Mouse (Mus musculus): ENCODE data around the gene Sh3glb2. TPM values are rescaled to one million over a fixed set of nuclear protein-coding genes. Genes with fewer than 3 reads are reported as not detected.
A peak's percentile ranks its signal among the peaks of the same experiment; 100 is the strongest.

Sh3glb2 gene
- total and polyA plus RNA-seq, 2 experiments = 23.3 to 62.0 TPM

DNA sequence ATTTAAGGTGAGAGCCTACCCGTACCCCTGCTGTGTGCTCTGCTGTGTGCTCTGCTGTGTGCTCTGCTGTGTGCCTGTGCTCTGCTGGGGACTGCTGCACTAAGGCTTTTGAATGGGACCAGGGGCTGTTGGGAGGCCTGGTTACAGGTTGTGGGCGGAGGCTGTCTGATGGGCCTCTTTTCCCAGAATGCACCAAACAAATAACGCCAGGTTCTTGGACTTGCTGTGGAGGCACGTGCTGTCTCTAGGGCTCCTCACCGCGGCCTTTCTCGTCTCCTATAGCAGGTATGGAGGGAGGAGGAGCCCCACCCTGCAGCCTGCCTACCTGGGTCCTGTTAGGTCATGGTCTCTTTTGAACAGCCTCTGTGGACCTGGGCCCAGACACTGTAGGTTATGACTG lies 37.1 kb upstream of the Sh3glb2 start:
- TF ChIP-seq POLR2A (IDR thresholded peaks at IDR 0.05; ENCODE audit: extremely low read depth, insufficient read depth, low read length) (no peak), CTCF (IDR thresholded peaks at IDR 0.05; ENCODE audit: low read depth, low read length) (no peak)
- peaks cover 4% of the 10 kb centered on the region for H3K4me1 ChIP-seq (ENCODE audit: control insufficient read depth, insufficient read depth, low read length)
- H3K27me3 ChIP-seq (ENCODE audit: control insufficient read depth, insufficient read depth, low read length) = no peaks in the 10 kb centered on the region
- DNase-seq (ENCODE audit: extremely low read depth, low read depth, low spot score) = no peak
- H3K27ac ChIP-seq (replicated peaks; ENCODE audit: insufficient read depth, low read depth, low read length) = no peak overlapping the region
- no peak overlapping the region for H3K9ac ChIP-seq (ENCODE audit: low read depth, low read length)
- H3K79me2 ChIP-seq (ENCODE audit: control insufficient read depth, insufficient read depth, low read length) = peaks cover 9% of the 10 kb centered on the region; the same call in 1 of the 2 replicates
- H3K4me3 ChIP-seq (ENCODE audit: insufficient read depth, low read depth, low read length) = no peak overlapping the region
- 90% methylated on average over 7 of the region's 7 CpGs for WGBS
- H3K36me3 ChIP-seq (ENCODE audit: control insufficient read depth, insufficient read depth, low read length) = no peaks in the 10 kb centered on the region

DNA sequence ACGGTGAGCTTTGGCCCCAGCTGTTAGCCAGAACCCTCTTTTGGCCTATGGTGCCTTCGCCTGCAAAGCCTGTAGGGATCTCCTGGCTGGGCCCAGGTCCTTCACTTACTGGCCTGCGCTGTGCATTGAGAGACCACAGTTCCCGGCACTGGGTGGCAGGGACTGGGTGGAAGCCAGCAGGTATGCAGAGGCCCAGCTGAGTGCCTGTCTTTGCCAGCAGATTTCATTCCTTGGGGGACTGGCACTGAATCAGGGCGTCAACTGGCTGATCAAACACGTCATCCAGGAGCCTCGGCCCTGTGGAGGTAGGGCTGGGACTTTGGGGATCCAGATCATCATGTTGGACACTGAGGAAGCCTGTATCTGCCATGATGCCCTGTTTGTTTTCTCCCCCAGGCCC lies 36.6 kb upstream of the Sh3glb2 start:
- Histone ChIP-seq H3K27me3 (ENCODE audit: control insufficient read depth, insufficient read depth, low read length) (no peaks in the 10 kb centered on the region), H3K4me1 (ENCODE audit: control insufficient read depth, insufficient read depth, low read length) (peaks cover 4% of the 10 kb centered on the region), H3K79me2 (ENCODE audit: control insufficient read depth, insufficient read depth, low read length) (peaks cover 9% of the 10 kb centered on the region; the same call in 1 of the 2 replicates), H3K36me3 (ENCODE audit: control insufficient read depth, insufficient read depth, low read length) (no peaks in the 10 kb centered on the region), H3K4me3 (ENCODE audit: insufficient read depth, low read depth, low read length) (no peak overlapping the region), H3K27ac (replicated peaks; ENCODE audit: insufficient read depth, low read depth, low read length) (no peak overlapping the region), H3K9ac (ENCODE audit: low read depth, low read length) (no peak overlapping the region)
- no peak for DNase-seq (ENCODE audit: extremely low read depth, low read depth, low spot score)
- WGBS = 90% methylated on average over 7 of the region's 7 CpGs
- TF ChIP-seq CTCF (IDR thresholded peaks at IDR 0.05; ENCODE audit: low read depth, low read length) = no peak
- no peak for TF ChIP-seq POLR2A (IDR thresholded peaks at IDR 0.05; ENCODE audit: extremely low read depth, insufficient read depth, low read length)

DNA sequence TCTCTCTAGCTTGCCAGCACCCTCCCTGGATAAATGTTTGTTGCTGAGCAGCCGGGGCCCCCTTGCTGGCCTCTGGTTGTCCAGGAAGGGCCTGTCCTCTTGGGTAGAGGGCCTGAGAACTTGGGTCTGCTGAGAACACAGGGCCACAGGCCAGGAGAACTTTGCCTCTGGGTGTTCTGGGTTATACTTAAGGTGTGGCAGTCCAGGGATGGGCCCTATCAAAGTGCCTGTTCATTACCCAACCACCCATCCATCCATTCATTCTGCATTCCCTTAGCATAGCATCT lies 34.2 kb upstream of the Sh3glb2 start:
- WGBS = 8% methylated on average over 1 of the region's 1 CpGs
- TF ChIP-seq POLR2A (IDR thresholded peaks at IDR 0.05; ENCODE audit: extremely low read depth, insufficient read depth, low read length) (no peak), CTCF (IDR thresholded peaks at IDR 0.05; ENCODE audit: low read depth, low read length) (no peak)
- Histone ChIP-seq H3K4me3 (ENCODE audit: insufficient read depth, low read depth, low read length) (peak overlapping the region; percentile 79), H3K36me3 (ENCODE audit: control insufficient read depth, insufficient read depth, low read length) (no peaks in the 10 kb centered on the region), H3K4me1 (ENCODE audit: control insufficient read depth, insufficient read depth, low read length) (peaks cover 4% of the 10 kb centered on the region), H3K27me3 (ENCODE audit: control insufficient read depth, insufficient read depth, low read length) (no peaks in the 10 kb centered on the region), H3K79me2 (ENCODE audit: control insufficient read depth, insufficient read depth, low read length) (peaks cover 9% of the 10 kb centered on the region; the same call in 1 of the 2 replicates), H3K9ac (ENCODE audit: low read depth, low read length) (peak overlapping the region; percentile 63), H3K27ac (replicated peaks; ENCODE audit: insufficient read depth, low read depth, low read length) (peak overlapping the region; percentile 38)
- peak; percentile 61 for DNase-seq (ENCODE audit: extremely low read depth, low read depth, low spot score)

DNA sequence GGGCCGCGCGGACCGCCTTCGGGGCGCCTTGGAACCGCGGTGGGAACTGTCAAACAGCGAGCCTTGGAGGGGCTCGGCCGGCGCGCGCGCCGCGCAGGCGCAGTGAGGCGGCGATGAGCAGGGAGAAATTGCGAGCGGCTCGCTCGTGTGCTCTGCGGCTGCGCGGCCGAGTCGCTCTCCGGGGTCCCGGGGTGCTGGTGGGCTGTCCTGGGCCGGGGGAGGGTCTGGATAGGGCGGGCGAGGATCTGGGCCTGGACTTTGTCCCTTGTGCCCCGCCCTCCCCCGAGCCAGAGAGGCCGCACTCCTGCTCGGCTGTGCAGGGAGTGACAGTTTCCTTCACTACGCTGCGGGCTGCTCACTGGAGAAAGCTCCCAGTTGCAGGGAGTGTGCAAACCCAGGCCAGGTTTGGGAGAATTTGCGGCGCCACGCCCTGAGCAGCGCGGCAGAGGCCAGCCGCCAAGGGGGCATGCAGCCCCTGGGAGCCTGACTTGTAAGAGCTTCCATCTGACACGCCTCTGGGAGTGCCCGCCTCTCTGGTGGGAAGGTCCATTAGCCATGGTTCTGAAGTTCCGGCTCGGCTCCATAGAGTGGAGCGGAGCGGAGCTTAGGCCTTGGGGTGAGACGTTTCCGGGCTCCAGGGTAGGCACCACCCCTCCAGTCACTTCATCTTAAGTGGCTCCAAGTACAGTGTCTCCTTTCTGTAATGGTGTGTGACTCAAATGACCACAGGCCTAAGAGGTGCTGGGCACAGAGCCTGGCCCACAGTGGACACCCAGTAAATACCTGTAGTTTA lies 33.6 kb upstream of the Sh3glb2 start:
- H3K27ac ChIP-seq (replicated peaks; ENCODE audit: insufficient read depth, low read depth, low read length) = peak overlapping the region; percentile 77
- TF ChIP-seq POLR2A (IDR thresholded peaks at IDR 0.05; ENCODE audit: extremely low read depth, insufficient read depth, low read length) = peak; percentile 21; the same call in 1 of the 2 replicates
- TF ChIP-seq CTCF (IDR thresholded peaks at IDR 0.05; ENCODE audit: low read depth, low read length) = no peak
- DNase-seq (ENCODE audit: extremely low read depth, low read depth, low spot score) = peak; percentile 81
- no peaks in the 10 kb centered on the region for H3K36me3 ChIP-seq (ENCODE audit: control insufficient read depth, insufficient read depth, low read length)
- no peaks in the 10 kb centered on the region for H3K27me3 ChIP-seq (ENCODE audit: control insufficient read depth, insufficient read depth, low read length)
- peak overlapping the region; percentile 87 for H3K9ac ChIP-seq (ENCODE audit: low read depth, low read length)
- peak overlapping the region; percentile 79 for H3K4me3 ChIP-seq (ENCODE audit: insufficient read depth, low read depth, low read length)
- peaks cover 9% of the 10 kb centered on the region; the same call in 1 of the 2 replicates for H3K79me2 ChIP-seq (ENCODE audit: control insufficient read depth, insufficient read depth, low read length)
- under 1% methylated on average over 54 of the region's 54 CpGs for WGBS
- peaks cover 4% of the 10 kb centered on the region for H3K4me1 ChIP-seq (ENCODE audit: control insufficient read depth, insufficient read depth, low read length)

DNA sequence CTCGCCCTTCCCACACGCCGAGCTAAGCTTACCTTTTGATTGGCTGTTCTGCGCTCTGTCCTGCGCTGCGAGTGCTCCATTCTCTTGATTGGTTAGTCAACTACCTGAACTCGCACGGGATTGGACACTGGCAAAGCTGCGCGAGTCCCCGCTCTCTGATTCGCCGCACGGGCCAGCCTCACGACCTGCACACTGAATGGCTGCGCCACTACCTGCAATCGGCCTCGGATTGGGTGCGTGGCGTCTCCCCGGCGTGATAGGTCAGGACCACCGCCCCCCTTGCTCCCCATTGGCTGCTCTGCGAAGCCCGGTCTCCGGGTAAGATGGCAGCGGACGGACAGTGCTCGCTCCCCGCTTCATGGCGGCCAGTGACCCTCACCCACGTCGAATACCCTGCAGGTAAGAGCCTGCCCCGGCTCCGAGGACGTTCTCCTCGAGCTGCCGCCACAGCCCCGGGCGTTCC lies 33.0 kb upstream of the Sh3glb2 start, which contains the start of gene Dolpp1:
TSS of gene Dolpp1 (plus strand) at position 141 of the 463 bp plus-strand sequence.
- TF ChIP-seq POLR2A (IDR thresholded peaks at IDR 0.05; ENCODE audit: extremely low read depth, insufficient read depth, low read length) (peak; percentile 36; the same call in 1 of the 2 replicates), CTCF (IDR thresholded peaks at IDR 0.05; ENCODE audit: low read depth, low read length) (no peak)
- Histone ChIP-seq H3K9ac (ENCODE audit: low read depth, low read length) (peak within 1 kb of the TSS; percentile 87), H3K4me1 (ENCODE audit: control insufficient read depth, insufficient read depth, low read length) (peaks cover 4% of the 10 kb centered on the region), H3K79me2 (ENCODE audit: control insufficient read depth, insufficient read depth, low read length) (peaks cover 9% of the 10 kb centered on the region; the same call in 1 of the 2 replicates), H3K4me3 (ENCODE audit: insufficient read depth, low read depth, low read length) (peak within 1 kb of the TSS; percentile 79), H3K36me3 (ENCODE audit: control insufficient read depth, insufficient read depth, low read length) (no peaks in the 10 kb centered on the region), H3K27ac (replicated peaks; ENCODE audit: insufficient read depth, low read depth, low read length) (peak within 1 kb of the TSS; percentile 77), H3K27me3 (ENCODE audit: control insufficient read depth, insufficient read depth, low read length) (no peaks in the 10 kb centered on the region)
- DNase-seq (ENCODE audit: extremely low read depth, low read depth, low spot score) = peak; percentile 95
- WGBS = under 1% methylated on average over 40 of the region's 40 CpGs

DNA sequence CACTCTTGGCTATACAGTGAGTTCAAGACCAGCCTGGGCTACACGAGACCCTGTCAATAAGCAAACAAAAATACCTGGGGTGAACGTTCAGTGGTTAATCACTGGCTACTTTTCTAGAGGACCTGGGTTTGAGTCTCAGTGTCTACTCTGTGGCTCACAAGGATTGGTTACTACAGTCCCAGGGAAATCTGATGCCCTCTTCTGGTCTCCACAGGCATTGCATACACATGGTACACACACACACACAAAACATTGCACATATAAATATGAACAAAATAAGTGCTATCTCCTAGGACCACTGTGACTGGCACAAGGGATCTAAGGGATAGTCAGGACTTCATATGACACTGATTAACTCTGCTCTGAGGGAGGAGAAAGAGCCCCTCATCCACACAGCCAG lies 29.9 kb upstream of the Sh3glb2 start:
- H3K9ac ChIP-seq (ENCODE audit: low read depth, low read length) = no peak overlapping the region
- no peak overlapping the region for H3K4me3 ChIP-seq (ENCODE audit: insufficient read depth, low read depth, low read length)
- H3K27ac ChIP-seq (replicated peaks; ENCODE audit: insufficient read depth, low read depth, low read length) = no peak overlapping the region
- no peak for TF ChIP-seq POLR2A (IDR thresholded peaks at IDR 0.05; ENCODE audit: extremely low read depth, insufficient read depth, low read length)
- no peak for TF ChIP-seq CTCF (IDR thresholded peaks at IDR 0.05; ENCODE audit: low read depth, low read length)
- WGBS = 94% methylated on average over 2 of the region's 2 CpGs
- no peak for DNase-seq (ENCODE audit: extremely low read depth, low read depth, low spot score)
- H3K36me3 ChIP-seq (ENCODE audit: control insufficient read depth, insufficient read depth, low read length) = peaks cover 4% of the 10 kb centered on the region
- peaks cover 6% of the 10 kb centered on the region; the same call in 1 of the 2 replicates for H3K79me2 ChIP-seq (ENCODE audit: control insufficient read depth, insufficient read depth, low read length)
- peaks cover 4% of the 10 kb centered on the region for H3K4me1 ChIP-seq (ENCODE audit: control insufficient read depth, insufficient read depth, low read length)
- no peaks in the 10 kb centered on the region for H3K27me3 ChIP-seq (ENCODE audit: control insufficient read depth, insufficient read depth, low read length)
